Mouse (Mus musculus): ENCODE results near the gene Cpne9.

Gene Cpne9

DNA sequence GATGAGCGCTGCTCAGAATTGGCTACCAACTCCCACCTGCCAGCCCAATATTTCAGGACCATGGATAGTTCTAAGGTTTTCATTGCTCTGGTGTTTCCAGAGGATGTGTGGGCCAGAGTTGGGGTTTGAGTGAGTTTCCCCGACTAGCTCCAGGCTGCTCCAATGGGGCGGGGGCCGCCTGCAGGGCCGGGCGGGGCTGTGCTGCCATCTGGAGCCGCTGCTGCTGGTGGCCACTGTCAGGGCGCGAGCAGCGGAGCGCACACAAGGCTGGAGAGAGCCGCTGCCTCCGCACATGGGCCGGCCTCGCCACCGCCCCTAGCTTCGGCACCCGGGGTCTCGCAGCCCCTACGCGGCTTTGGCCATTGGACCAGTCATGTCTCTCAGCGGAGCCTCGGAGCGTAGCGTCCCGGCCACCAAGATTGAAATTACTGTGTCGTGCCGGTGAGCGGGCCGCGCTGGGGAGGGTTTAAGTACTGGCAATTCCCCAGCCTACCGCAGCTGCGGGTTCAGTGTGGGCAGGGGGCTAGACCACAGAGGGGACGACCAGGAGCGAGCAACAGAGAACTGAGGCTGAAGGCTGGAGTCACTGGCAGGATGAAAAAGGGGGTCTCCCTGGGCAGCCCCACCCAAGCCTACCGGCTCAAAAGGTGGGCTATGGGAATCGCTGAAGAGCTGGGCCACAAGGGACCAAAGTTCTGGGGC, at the start of gene Cpne9:
Gene Cpne9 (plus strand): TSS at position 207 of the 702 bp plus-strand sequence.
- peak; percentile 14 for DNase-seq (ENCODE audit: low read depth, low spot score)

DNA sequence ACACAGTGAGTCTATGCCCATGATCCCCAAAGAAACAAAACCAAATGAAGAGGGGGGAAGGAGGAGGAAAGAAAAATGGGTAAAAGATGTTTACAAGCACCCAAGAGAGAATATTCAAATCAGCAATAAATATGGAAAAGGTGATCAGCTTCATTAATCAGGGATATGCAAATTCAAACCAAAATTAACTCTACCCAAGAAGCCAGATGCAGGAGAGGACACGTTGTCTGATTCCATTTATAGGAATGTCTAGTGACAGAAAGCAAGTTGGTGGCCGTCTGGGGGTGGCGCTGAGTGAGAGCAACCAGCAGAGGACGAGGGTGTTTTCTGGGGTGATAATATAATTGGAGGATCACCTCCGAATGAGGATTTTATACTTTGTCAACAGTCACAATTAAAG, 47.0 kb upstream of the Cpne9 start:
- DNase-seq (ENCODE audit: low read depth, low spot score), result no peak

DNA sequence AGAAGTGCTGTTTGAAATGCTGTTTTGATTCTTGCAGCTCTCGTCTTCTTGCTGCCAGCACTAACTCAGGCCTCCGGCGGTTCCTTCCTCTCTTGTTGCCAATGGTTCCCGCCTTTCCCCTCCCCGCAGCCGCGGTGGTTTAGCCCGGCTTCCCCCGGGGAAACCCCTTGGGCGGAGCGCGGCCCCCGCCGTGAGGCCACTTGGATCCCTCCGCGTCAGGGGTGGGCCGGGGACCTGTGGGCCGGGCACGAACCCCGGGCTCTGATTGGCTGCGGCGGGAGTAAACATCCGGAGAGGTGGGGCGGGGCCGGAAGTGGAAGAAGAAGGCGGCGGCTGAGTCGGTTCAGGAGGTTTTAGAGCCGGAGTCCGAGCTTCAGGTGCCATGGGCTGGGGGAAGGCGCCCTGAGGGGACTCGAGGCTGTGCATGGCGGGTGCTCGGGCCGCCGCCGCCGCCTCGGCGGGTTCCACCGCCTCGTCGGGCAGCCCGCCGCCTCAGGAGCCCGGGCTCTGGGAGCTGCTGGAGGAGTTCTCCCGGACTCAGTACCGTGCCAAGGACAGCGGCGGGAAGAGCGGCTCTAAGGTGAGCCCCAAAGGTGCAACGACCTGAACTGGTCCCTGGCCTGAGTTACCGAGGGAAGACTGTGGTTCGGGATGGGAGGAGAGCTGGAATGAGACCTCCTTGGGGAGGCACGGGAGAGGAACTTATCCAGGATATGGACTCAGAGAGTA, 44.4 kb upstream of the Cpne9 start, which contains the start of gene Mtmr14:
Gene Mtmr14 (plus strand): TSS at position 302 of the 729 bp plus-strand sequence.
- DNase-seq (ENCODE audit: low read depth, low spot score), result peak; percentile 99

DNA sequence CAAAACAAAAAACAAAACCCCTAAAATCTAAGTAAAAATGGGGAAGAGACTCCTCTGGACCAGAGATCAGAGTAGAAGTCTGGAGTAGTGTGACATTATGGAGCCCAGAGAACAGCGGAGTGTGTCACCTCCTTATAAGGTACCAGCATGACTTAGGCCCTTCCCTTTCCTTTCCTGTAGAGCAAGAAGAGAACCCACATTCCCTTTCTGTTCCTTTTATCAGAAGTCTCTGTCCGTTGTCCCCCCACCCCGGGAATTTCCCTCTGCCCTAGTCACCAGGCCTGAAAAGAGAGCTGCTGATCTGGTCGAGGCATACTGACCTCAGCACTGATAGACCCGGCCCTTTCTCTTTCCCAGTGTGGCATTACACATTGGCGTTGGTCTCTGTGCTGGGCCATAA, 43.7 kb upstream of the Cpne9 start:
- DNase-seq (ENCODE audit: low read depth, low spot score), result peak; percentile 32

DNA sequence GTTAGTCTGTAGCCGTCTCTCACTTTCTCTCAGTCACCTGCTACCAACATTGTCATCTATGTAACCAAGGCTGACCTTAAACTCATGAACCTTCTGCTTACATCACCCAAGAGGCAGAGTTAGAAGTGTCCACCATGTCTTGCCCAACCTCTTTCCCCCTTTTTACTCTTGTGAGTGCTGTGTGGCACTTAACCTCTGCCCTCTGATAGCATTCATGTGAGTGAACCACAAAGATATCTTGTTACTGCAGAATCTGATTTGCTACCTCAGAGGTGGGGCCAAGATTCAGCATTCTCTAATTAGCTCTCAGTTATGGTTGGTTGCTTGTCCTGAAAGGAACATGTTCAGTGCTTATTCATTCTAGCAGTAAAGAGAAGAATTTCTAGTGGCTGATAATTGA, 39.4 kb upstream of the Cpne9 start:
- no peak for DNase-seq (ENCODE audit: low read depth, low spot score)

DNA sequence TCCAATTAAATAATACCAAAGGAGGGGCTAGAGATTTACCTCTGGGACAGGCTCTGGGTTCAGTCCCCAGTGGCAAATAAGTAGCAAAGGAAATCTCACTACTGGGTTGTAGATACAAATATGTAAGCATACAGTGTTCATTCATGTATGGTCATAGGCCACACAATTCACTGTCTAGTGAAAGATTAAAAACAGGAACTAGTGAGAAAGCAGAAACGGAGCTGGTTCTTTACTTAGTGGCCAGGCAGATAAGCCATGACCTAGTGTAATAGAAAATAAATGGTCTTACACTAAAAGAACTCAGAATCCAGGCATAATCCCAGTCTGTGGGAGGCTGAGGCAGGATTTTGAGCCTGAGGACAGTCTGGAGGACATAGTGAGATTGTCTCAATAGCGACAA, 36.5 kb upstream of the Cpne9 start:
- DNase-seq (ENCODE audit: low read depth, low spot score), result no peak

DNA sequence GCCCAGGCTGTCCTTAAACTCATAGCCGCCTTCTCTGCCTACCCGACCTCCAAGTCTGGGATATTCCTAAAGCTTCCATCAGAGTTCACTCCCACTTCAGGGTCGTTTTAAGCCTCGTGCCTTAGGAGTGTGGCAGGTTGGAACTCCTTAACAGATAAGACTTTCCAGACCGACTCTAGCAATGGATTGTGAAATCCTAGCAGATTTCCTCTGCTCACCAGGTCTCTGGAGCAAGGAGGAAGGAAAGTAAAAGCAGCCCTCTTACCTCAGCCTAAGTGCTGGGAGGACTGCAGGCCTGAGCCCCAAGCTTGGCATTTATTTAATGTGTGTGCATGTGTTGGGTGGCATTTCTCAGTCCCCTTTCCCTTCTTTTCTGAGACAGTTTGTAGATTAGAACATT, 31.3 kb upstream of the Cpne9 start:
- no peak for DNase-seq (ENCODE audit: low read depth, low spot score)

DNA sequence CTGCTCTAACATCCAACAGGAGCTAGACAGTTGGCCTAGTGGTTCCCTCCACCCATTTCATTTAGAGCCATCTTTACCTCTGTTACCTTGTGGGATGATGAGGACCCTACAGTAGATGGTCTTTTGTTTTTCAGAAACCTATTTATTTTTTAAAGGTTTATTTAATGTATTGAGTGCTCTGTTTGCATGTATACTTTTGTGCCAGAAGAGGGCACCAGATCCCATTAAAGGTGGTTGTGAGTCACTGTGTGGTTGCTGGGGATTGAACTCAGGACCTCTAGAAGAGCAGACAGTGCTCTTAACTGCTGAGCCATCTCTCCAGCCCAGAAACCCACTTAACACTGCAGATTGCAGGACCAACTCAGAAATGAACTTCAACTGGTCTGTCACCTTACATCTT, 30.2 kb upstream of the Cpne9 start:
- no peak for DNase-seq (ENCODE audit: low read depth, low spot score)

DNA sequence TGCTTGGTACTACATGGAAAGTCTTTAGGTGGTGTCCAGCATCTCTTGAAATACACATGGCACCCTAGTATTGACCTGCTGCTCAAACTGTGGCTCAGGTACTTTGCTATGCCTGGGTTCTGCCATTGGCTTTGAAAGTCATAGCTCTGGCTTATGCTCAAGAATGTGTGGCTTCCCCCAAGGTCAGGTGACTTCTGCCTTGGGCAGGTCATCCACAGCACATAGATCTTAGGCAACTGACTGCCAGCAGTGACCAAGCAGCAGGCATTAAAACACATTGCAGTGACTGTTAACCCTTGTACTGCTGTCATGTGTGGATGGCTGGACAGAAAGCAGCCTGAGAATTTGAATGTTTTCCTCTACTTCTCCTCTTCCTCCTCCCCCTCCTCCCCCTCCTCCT, 27.2 kb upstream of the Cpne9 start:
- no peak for DNase-seq (ENCODE audit: low read depth, low spot score)

DNA sequence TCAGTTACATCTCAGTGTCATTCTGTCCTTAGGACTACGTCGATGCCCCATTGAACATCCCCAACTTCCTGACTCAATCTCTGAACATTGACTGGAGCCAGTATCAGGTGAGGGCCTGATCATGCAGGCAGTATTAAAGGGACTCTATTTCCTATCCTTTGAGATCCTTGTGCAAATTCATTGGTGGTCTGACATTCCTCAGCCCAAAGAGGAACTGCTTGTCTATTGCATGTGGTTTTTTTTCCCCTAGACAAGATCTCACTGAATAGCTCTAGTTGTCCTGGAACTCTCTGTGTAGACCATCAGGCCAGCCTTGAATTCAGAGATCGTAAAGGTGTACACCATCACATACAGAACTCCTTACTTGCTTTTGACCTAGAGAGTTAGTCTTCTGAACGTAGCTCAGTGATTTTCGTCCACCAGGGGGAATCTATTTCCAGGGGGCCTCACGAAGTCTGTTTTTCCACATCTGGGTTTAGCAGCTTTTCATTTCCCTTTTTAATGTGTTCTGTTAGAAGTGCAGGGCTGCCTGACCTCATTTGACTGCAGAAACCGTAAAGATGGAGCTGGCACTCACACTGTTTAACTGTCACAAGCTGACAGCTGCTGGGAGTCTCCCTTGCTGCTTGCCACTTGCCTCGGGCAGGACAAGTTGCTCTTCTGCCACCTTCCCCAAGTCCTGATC, 20.8 kb upstream of the Cpne9 start:
- no peak for DNase-seq (ENCODE audit: low read depth, low spot score)

DNA sequence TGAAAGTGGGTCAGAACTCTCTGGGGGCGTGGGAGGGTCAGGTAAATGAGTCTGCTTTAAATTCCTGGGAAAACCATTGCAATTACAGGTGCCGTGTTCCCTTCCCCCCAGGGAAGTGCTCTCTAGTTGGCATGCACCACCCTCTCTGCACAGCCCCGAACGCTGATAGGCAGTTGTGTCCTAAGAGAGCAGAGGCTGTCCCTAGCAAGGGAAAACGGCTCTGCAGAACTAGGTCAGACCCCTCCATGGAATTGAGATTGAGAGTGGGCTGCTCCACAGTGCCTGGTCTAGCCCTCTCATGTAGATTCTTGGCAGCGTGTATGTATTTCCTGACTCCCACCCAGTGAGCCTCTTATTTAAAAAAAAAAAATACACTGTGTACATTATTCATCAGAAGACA, 18.6 kb upstream of the Cpne9 start:
- no peak for DNase-seq (ENCODE audit: low read depth, low spot score)

DNA sequence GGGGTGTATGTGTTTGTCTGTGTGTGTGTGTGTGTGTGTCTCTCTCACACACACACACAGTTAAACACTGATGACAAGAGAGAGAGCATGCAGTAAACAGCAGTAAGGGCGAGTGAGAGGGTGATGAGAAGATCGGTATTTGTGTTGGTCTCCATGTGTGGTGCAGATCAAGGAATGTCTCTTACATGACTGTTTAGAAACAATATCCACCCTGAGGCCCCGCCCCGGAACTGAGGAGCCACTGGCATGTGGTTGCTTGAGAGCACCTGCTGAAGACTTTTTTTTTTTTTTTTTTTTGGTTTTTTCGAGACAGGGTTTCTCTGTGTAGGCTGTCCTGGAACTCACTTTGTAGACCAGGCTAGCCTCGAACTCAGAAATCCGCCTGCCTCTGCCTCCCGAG, 17.7 kb upstream of the Cpne9 start:
- no peak for DNase-seq (ENCODE audit: low read depth, low spot score)

DNA sequence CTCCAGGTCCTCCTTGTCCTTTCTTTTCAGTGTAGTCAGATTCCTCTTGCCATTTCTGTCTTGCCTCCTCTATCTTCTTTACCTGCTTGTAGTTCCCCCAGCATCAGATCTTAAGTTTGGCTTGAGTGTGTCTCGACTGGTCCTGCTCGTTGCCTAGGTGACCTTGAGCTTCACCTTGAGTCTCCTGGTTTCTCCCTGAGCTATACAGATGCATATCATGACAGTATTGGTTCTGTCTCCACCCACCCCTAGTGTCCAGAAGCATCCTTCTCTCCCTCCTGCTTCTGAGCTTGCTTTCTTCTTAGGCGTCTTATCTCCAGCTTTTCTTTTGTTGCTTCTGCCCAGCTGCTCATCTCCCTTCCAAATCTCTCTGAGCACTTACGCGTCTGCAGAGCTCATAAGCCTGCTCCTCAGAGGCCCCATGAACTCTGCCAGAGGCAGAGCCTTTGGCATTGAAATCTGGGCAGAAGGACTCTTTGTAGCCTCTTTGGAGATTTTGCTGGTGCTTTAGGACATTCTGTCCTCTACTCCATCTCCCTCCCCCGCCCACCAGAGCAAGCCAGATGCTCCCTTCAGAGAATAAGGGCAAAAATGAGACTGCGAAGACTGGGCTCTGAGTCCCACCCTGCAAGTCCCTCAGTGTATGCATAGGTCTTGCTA, 15.0 kb upstream of the Cpne9 start:
- DNase-seq (ENCODE audit: low read depth, low spot score), result no peak

DNA sequence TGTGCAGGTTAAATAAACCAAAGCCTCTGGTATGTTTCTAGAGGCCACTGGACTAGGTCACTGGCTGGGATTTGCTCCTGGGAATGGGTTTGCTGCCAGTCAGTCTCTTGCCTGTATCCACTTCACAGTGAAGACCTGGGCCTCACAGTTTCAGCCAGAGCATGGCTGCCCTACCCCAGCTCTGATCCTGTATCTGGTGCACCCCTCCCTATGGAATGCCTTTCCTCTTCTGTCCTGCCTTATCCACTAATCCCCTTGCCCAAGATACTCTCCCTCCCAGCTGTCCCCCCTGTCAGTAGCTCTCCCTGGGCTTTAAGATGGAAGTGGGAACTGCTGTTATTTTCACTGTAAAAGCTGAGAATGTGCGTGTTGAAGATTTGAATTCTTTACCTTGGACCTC, 14.1 kb upstream of the Cpne9 start:
- DNase-seq (ENCODE audit: low read depth, low spot score), result no peak

DNA sequence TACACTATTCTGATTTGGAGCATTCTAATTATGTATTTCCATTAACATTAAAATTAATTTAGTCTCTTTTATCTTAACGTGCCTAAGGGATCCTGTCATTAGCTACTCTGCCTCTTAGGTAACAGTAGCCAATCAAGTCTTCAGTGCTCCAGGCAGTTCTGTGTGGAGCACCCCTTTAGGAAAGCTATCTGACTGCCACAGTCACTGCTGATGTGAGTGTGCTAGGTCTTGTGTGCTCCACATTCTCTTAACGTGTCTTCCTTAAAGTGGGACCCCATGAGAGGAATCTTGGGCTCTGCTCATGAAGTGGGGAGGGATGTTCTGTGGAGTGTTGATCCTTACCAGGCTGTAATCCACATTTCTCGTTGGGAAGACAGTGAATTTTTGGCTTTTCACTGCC, 9.7 kb upstream of the Cpne9 start:
- DNase-seq (ENCODE audit: low read depth, low spot score), result no peak

DNA sequence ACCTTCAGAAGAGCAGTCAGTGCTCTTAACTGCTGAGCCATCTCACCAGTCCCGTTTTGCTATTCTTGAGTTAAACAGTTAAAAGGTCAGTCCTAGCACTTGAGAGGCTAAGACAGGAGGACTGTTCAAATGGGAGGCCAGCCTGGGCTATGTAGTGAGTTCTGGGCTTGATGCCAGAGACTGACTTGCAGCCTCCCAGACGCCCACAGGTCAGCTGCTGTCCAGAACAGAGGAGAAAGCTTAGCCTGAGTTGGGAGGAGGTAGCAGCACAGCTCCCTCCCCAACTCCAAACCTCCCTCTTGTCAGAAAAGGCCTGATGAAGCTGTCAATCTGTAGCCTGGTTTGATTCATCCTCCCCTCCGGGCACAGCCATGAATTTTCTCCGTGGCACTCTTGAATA, 5.3 kb upstream of the Cpne9 start:
- no peak for DNase-seq (ENCODE audit: low read depth, low spot score)

DNA sequence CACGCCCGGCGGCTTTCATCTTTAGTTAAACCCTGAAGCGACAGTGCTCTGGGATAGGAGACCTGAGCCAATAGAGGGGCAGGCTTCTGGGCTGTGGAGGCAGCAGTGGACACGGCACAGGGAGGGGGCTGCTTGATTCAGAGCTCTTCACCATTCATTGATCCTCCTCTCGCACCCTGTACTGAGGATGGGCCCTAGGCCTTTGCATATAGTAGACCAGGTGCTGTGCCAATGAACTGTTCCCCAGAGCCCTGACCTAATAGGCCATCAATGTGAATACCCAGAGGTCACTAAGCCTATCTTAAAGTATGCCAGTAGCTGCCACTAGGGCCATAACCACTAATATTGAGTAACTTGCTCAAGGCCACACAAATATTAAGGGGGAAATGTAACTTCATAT, 431 bp upstream of the Cpne9 start:
- DNase-seq (ENCODE audit: low read depth, low spot score), result no peak

DNA sequence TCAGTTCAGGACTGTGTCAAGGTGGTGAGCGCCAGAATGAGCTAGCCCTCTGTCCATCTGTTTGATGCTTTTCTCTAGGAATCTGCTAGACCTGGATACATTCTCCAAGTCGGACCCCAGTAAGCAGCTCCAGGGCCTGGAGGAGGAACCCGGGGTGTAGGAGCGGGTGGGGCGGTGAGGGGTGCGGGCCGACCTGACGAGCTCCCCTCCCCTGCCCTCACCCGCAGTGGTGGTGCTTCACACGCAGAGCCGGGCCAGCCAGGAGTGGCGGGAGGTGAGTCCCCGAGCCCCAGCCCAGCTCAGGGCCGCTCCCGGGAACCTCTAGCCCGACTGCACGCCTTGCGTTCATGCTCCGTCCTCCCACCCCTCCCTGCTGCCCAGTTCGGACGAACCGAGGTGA, 862 bp downstream of the Cpne9 start:
- DNase-seq (ENCODE audit: low read depth, low spot score), result no peak

DNA sequence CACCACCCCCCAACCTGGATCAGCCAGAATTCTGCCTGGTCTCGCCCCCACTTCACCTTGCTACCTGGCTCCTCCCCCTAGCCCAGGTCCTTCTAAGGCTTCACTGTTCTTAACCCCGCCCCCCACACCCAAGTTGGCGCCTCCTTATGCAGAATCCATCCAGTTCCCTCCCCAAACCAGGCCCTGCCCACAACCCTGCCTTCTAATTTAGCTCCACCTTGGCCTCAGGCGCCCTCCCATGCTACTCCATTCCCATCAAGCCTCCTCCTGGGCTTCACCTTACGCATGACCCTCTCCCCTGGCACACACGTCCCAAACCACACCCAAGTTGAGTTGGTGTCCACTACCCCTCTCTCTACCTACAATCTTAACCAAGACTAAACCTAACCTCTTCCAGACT, 1.4 kb downstream of the Cpne9 start:
- DNase-seq (ENCODE audit: low read depth, low spot score), result no peak

DNA sequence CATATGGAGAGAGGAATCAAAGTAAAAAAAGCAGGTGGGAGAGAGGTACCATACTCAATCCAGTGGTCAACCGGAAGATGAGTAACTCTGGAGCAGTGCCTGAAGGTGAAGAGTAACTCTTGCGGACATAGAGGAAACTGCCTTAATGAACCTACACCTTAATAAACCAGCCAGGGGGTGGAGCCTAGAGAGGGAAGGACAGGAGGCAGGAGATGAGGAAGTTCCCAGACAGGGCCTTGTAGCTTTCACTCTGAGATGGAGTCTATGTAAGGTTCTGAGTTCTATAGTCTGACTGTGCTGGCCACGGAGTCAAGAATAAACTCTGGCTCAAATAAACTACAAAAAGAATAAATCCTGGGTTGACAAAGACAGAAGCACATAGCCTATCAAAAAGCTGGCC, 2.8 kb downstream of the Cpne9 start:
- DNase-seq (ENCODE audit: low read depth, low spot score), result no peak

DNA sequence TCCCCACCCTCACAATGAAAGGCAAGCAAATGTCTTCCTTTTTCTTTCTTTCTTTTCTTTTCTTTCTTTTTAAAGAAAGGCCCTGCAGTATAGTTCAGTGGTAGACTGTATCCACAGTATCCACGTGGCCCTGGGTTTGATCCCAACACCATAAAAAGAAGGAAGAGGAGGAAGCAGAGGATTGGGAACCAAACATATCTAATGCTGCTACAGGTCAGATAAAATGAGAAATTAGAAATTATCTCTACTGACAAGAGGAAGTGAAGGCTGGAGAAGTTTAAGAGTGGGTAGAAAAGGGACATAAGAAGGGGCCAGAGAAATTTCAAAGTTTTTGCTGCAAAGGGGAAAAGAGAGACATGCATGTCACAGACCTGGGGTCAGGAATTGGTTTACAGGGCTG, 4.2 kb downstream of the Cpne9 start:
- DNase-seq (ENCODE audit: low read depth, low spot score), result no peak

DNA sequence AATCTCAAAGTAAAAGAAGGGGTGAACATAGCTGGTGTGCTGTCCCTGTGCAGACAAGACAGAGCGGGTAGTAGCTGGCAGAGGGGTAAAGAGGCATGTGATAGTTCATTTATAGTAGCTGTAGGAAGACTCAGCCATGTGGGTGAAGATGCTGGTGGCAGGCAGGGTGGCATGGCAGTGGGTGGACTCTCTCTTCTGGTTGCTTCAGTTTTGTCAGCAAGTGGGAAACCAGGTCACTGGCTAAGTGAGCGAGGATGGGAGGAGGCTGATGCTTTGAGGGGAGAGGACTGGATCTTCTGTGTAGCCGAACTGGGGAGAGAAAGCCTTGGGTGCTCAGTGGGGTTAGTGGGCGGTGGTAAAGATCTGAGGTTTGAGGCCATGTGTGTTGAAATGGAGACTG, 5.1 kb downstream of the Cpne9 start:
- no peak for DNase-seq (ENCODE audit: low read depth, low spot score)
